Mouse (Mus musculus): ENCODE data around the gene Ccdc3.

DNA sequence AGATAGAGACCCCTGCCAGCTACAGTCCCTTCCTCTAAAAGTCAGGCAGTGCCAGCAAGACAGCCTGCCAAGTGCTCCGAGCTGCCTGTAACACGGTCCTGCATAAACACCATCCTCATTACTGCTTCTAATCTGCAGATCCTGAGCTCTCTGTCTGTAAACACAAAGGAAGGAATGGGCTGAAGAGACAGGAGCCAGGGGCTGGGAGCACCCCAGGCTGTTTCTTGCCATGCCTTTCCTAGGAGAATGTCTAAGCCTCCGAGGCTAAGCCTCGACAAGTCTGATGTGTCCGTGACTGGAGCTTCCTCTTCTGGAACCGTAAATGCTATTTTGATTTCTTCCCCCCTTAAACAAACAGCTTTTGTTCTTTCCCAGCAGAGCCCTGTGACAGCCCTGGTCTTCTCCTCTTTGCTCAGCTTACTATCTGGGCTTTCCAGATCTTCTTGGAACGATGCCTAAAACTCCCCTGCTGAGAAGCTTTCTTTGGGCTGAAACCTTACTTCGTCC is 24.7 kb upstream of the Ccdc3 start:
- TF ChIP-seq POLR2A (IDR thresholded peaks at IDR 0.05; ENCODE audit: borderline replicate concordance, extremely low read depth, low read depth, low read length) (no peak), CTCF (IDR thresholded peaks at IDR 0.05; ENCODE audit: insufficient read depth, low read length) (no peak)
